8 mouse cellular contexts compared by ENCODE assay signal in genomic region chr14:11617362-11617761, GRCm38 (mm10).
DNase-seq lines count a peak whose midpoint lies in the region; ATAC-seq and TF ChIP-seq lines count a peak whose summit lies in the region.
"Had no signal": no experiment of that assay in that cellular context is flagged by ENCODE, and none has a peak within 500 bp of the region (broad histone marks: within the 10 kb centered on the region; RNA-seq: fewer than 3 reads in every experiment).

No protein-coding gene starts in this region.

- TF ChIP-seq POLR2A in liver, adult 2 months (IDR thresholded peaks at IDR 0.05; ENCODE audit: extremely low read depth, insufficient read depth, low read length) = no peak

- no peak for TF ChIP-seq CTCF in liver, adult 2 months (IDR thresholded peaks at IDR 0.05; ENCODE audit: low read depth, low read length)

- H3K36me3 ChIP-seq in heart, embryonic 16.5 days (ENCODE audit: control insufficient read depth, insufficient read depth) = no peaks in the 10 kb centered on the region
- no peaks in the 10 kb centered on the region for H3K36me3 ChIP-seq in liver, adult 2 months (ENCODE audit: control insufficient read depth, insufficient read depth, low read length)
- H3K36me3 ChIP-seq: hindbrain, embryonic 15.5 days had no signal

- H3K27ac ChIP-seq in heart, embryonic 16.5 days (ENCODE audit: low read length) = no peak overlapping the region
- H3K27ac ChIP-seq in liver, adult 2 months (replicated peaks; ENCODE audit: insufficient read depth, low read depth, low read length) = no peak overlapping the region
- H3K27ac ChIP-seq: hindbrain, embryonic 15.5 days had no signal

- no peak overlapping the region for H3K9ac ChIP-seq in heart, embryonic 16.5 days (ENCODE audit: low read length)
- no peak overlapping the region for H3K9ac ChIP-seq in liver, adult 2 months (ENCODE audit: low read depth, low read length)
- H3K9ac ChIP-seq: hindbrain, embryonic 15.5 days had no signal

- peaks cover 10% of the 10 kb centered on the region for H3K4me1 ChIP-seq in heart, embryonic 16.5 days (ENCODE audit: control insufficient read depth, insufficient read depth, low read length)
- H3K4me1 ChIP-seq in liver, adult 2 months (ENCODE audit: control insufficient read depth, insufficient read depth, low read length) = peaks cover 23% of the 10 kb centered on the region

- peak; percentile 62 for ATAC-seq in heart, embryonic 16.5 days (replicated peaks; ENCODE audit: extremely low read depth, insufficient read depth, low FRiP score)
- ATAC-seq in monocyte, adult 5-6 weeks (replicated peaks; ENCODE audit: insufficient number of reproducible peaks, low FRiP score, low TSS enrichment, poor library complexity, severe bottlenecking) = no peak

- H3K9me3 ChIP-seq in heart, embryonic 16.5 days (replicated peaks; ENCODE audit: control insufficient read depth, low read length) = no peaks in the 10 kb centered on the region
- H3K9me3 ChIP-seq: hindbrain, embryonic 15.5 days had no signal

- H3K4me2 ChIP-seq in heart, embryonic 16.5 days (ENCODE audit: low read depth, low read length) = no peak overlapping the region
- H3K4me2 ChIP-seq: hindbrain, embryonic 15.5 days had no signal

- WGBS in heart, embryonic 16.5 days = 24% methylated on average over 6 of the region's 6 CpGs
- 42% methylated on average over 6 of the region's 6 CpGs for WGBS in liver, adult 2 months

- H3K79me2 ChIP-seq in liver, adult 2 months (ENCODE audit: control insufficient read depth, insufficient read depth, low read length) = peaks cover 25% of the 10 kb centered on the region

- no peak overlapping the region for H3K4me3 ChIP-seq in heart, embryonic 16.5 days (ENCODE audit: low read length)
- H3K4me3 ChIP-seq in liver, adult 2 months (ENCODE audit: insufficient read depth, low read depth, low read length) = no peak overlapping the region
- H3K4me3 ChIP-seq: hindbrain, embryonic 15.5 days had no signal

- H3K27me3 ChIP-seq in heart, embryonic 16.5 days (ENCODE audit: control insufficient read depth, insufficient read depth, low read length) = no peaks in the 10 kb centered on the region
- H3K27me3 ChIP-seq in liver, adult 2 months (ENCODE audit: control insufficient read depth, insufficient read depth, low read length) = no peaks in the 10 kb centered on the region
- H3K27me3 ChIP-seq: hindbrain, embryonic 15.5 days had no signal

- peak; percentile 58 for DNase-seq in right cerebral cortex, postnatal 14 days
- no peak for DNase-seq in right cerebral cortex, postnatal 25 days
- DNase-seq in cerebellum, adult 18-20 months = peak; percentile 37 to 48
- DNase-seq in liver, adult 2 months (ENCODE audit: extremely low read depth, low read depth, low spot score) = peak; percentile 32
- DNase-seq in retina, embryonic 14.5 days (ENCODE audit: low spot score) = no peak

Comparison
In these comparisons a context has a peak if more than half of its experiments do, and no peak if none do; other contexts are left out.
1. DNase-seq: peak in right cerebral cortex, postnatal 14 days (single experiment), cerebellum, adult 18-20 months (2 of 2) and liver, adult 2 months (single experiment); none in right cerebral cortex, postnatal 25 days (single experiment) and retina, embryonic 14.5 days (single experiment).